Mouse (Mus musculus): ENCODE measurements around the gene Cyb561. TPM values are rescaled to one million over a fixed set of nuclear protein-coding genes. Genes with fewer than 3 reads are reported as not detected.

Gene Cyb561
- total and polyA plus RNA-seq, 3 experiments: 32.8 to 43.9 TPM; not detected in 1

- Histone ChIP-seq H3K4me3 (ENCODE audit: control insufficient read depth in 1 of 2, insufficient read depth in 1 of 2, low read depth in 2 of 2, low read length in 2 of 2) (no peak overlapping the region), H3K36me3 (ENCODE audit: control insufficient read depth in 1 of 2, insufficient read depth in 2 of 2, low read length in 2 of 2) (no peaks in the 10 kb centered on the region), H3K27me3 (ENCODE audit: control insufficient read depth in 1 of 2, insufficient read depth in 2 of 2, low read length in 2 of 2) (peaks cover 0 to 9% of the 10 kb centered on the region in 2 experiments), H3K27ac (ENCODE audit: control insufficient read depth, low read depth, low read length) (no peak overlapping the region), H3K79me2 (ENCODE audit: control insufficient read depth, insufficient read depth, low read length, poor library complexity) (no peaks in the 10 kb centered on the region), H3K9me3 (replicated peaks; ENCODE audit: insufficient read depth, low read length) (no peaks in the 10 kb centered on the region), H3K4me1 (ENCODE audit: control insufficient read depth in 1 of 2, insufficient read depth in 2 of 2, low read length in 2 of 2) (no peaks in the 10 kb centered on the region), H3K9ac (ENCODE audit: control insufficient read depth, low read depth, low read length, poor library complexity, severe bottlenecking) (no peak overlapping the region)
- TF ChIP-seq EP300 (IDR thresholded peaks at IDR 0.05; ENCODE audit: low read depth in 1 of 2, low read length in 2 of 2) (no peak), TAL1 (IDR thresholded peaks at IDR 0.05; ENCODE audit: low read length) (no peak), E2F4 (IDR thresholded peaks at IDR 0.05; ENCODE audit: borderline replicate concordance, low read depth, low read length) (no peak), ETS1 (IDR thresholded peaks at IDR 0.05; ENCODE audit: low read depth, low read length) (no peak), MYB (IDR thresholded peaks at IDR 0.05; ENCODE audit: low read depth, low read length) (no peak), TCF12 (IDR thresholded peaks at IDR 0.05; ENCODE audit: low read depth, low read length) (no peak), JUND (IDR thresholded peaks at IDR 0.05; ENCODE audit: low read depth, low read length) (no peak), CTCF (IDR thresholded peaks at IDR 0.05 in 2 of 3, conservative IDR thresholded peaks at IDR 0.05 in 1 of 3; ENCODE audit: control insufficient read depth in 1 of 3, insufficient read depth in 1 of 3, low read depth in 2 of 3, low read length in 3 of 3, poor library complexity in 1 of 3, severe bottlenecking in 1 of 3) (no peak), MEF2A (IDR thresholded peaks at IDR 0.05; ENCODE audit: extremely low read depth, insufficient replicate concordance, low read depth, low read length, poor library complexity, severe bottlenecking) (no peak)
- no peak for DNase-seq (ENCODE audit: low read depth, low spot score)
Observed at GRCm38 (mm10) chr11:105978232-105978631, 25.1 kb upstream of the Cyb561 start.

GRCm38 (mm10) chr11:105975636-105976035 lies 22.5 kb upstream of the Cyb561 start:
- Histone ChIP-seq H3K4me1 (ENCODE audit: control insufficient read depth in 1 of 2, insufficient read depth in 2 of 2, low read length in 2 of 2) (no peaks in the 10 kb centered on the region), H3K9me3 (replicated peaks; ENCODE audit: insufficient read depth, low read length) (no peaks in the 10 kb centered on the region), H3K27me3 (ENCODE audit: control insufficient read depth in 1 of 2, insufficient read depth in 2 of 2, low read length in 2 of 2) (peaks cover 0 to 11% of the 10 kb centered on the region in 2 experiments; a peak in 3 of 4 replicates), H3K27ac (ENCODE audit: control insufficient read depth, low read depth, low read length) (no peak overlapping the region), H3K79me2 (ENCODE audit: control insufficient read depth, insufficient read depth, low read length, poor library complexity) (no peaks in the 10 kb centered on the region), H3K4me3 (ENCODE audit: control insufficient read depth in 1 of 2, insufficient read depth in 1 of 2, low read depth in 2 of 2, low read length in 2 of 2) (no peak overlapping the region), H3K9ac (ENCODE audit: control insufficient read depth, low read depth, low read length, poor library complexity, severe bottlenecking) (no peak overlapping the region), H3K36me3 (ENCODE audit: control insufficient read depth in 1 of 2, insufficient read depth in 2 of 2, low read length in 2 of 2) (no peaks in the 10 kb centered on the region)
- no peak for DNase-seq (ENCODE audit: low read depth, low spot score)
- TF ChIP-seq SMC3 (IDR thresholded peaks at IDR 0.05; ENCODE audit: low read depth, low read length): no peak
- no peak for TF ChIP-seq SIN3A (IDR thresholded peaks at IDR 0.05; ENCODE audit: low read length)
- TF ChIP-seq TCF12 (IDR thresholded peaks at IDR 0.05; ENCODE audit: low read depth, low read length): no peak
- no peak for TF ChIP-seq NELFE (IDR thresholded peaks at IDR 0.05; ENCODE audit: low read depth, low read length)
- TF ChIP-seq CHD1 (IDR thresholded peaks at IDR 0.05; ENCODE audit: low read depth, low read length): no peak
- TF ChIP-seq MAFK (IDR thresholded peaks at IDR 0.05; ENCODE audit: borderline replicate concordance, low read depth, low read length): no peak

GRCm38 (mm10) chr11:105975050-105975449 lies 21.9 kb upstream of the Cyb561 start:
- Histone ChIP-seq H3K79me2 (ENCODE audit: control insufficient read depth, insufficient read depth, low read length, poor library complexity) (no peaks in the 10 kb centered on the region), H3K9me3 (replicated peaks; ENCODE audit: insufficient read depth, low read length) (no peaks in the 10 kb centered on the region), H3K27ac (ENCODE audit: control insufficient read depth, low read depth, low read length) (no peak overlapping the region), H3K4me1 (ENCODE audit: control insufficient read depth in 1 of 2, insufficient read depth in 2 of 2, low read length in 2 of 2) (no peaks in the 10 kb centered on the region), H3K36me3 (ENCODE audit: control insufficient read depth in 1 of 2, insufficient read depth in 2 of 2, low read length in 2 of 2) (no peaks in the 10 kb centered on the region), H3K4me3 (ENCODE audit: control insufficient read depth in 1 of 2, insufficient read depth in 1 of 2, low read depth in 2 of 2, low read length in 2 of 2) (no peak overlapping the region), H3K9ac (ENCODE audit: control insufficient read depth, low read depth, low read length, poor library complexity, severe bottlenecking) (no peak overlapping the region), H3K27me3 (ENCODE audit: control insufficient read depth in 1 of 2, insufficient read depth in 2 of 2, low read length in 2 of 2) (peaks cover 0 to 8% of the 10 kb centered on the region in 2 experiments; a peak in 3 of 4 replicates)
- no peak for DNase-seq (ENCODE audit: low read depth, low spot score)
- TF ChIP-seq NRF1 (IDR thresholded peaks at IDR 0.05; ENCODE audit: insufficient read depth, low read depth, low read length, poor library complexity, severe bottlenecking) (no peak), USF1 (IDR thresholded peaks at IDR 0.05; ENCODE audit: low read depth, low read length) (0 out of 2 replicates have a peak, but pooled peaks have one; percentile 22)
